8 mouse cellular contexts compared by ENCODE assay signal in the genomic region with DNA sequence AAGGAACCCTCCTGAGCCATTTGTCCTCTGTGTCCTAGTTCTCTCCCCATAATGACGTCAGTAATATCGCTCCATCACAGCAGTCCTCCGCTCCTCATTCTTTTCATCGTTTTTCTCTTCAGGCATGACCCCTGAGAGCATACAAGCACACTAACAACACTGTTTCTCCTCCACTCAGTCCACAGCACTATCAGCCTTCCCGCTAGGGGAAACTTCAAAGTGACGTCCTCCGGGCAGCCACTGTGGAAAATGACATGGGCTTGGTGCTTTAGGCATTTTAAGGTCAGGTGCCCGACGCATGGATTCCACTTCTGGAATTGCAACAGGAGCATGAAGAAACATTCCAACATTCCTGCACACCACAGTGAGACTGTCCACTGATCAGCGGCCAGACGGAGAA. TPM values are rescaled to one million over a fixed set of nuclear protein-coding genes. Genes with fewer than 3 reads are reported as not detected.
DNase-seq lines count a peak whose midpoint lies in the region; ATAC-seq and TF ChIP-seq lines count a peak whose summit lies in the region.
"Had no signal": no experiment of that assay in that cellular context is flagged by ENCODE, and none has a peak within 500 bp of the region (broad histone marks: within the 10 kb centered on the region; RNA-seq: fewer than 3 reads in every experiment).

No protein-coding gene starts in this region.

- H3K9me3 ChIP-seq in kidney, embryonic 16.5 days (ENCODE audit: low read length): no peaks in the 10 kb centered on the region
- H3K9me3 ChIP-seq in embryonic facial prominence, embryonic 13.5 days: no peaks in the 10 kb centered on the region
- no peaks in the 10 kb centered on the region for H3K9me3 ChIP-seq in hindbrain, embryonic 12.5 days (replicated peaks)
- H3K9me3 ChIP-seq in neural tube, embryonic 12.5 days: no peaks in the 10 kb centered on the region

- peaks cover 15% of the 10 kb centered on the region for H3K4me1 ChIP-seq in kidney, embryonic 16.5 days (ENCODE audit: insufficient read depth, low read length)
- peaks cover 14% of the 10 kb centered on the region for H3K4me1 ChIP-seq in embryonic facial prominence, embryonic 13.5 days
- H3K4me1 ChIP-seq in hindbrain, embryonic 12.5 days: peaks cover 12% of the 10 kb centered on the region
- H3K4me1 ChIP-seq in neural tube, embryonic 12.5 days: peaks cover 10% of the 10 kb centered on the region; the same call in 1 of the 2 replicates

- peaks cover 48% of the 10 kb centered on the region for H3K27me3 ChIP-seq in kidney, embryonic 16.5 days (ENCODE audit: insufficient read depth, low read length)
- H3K27me3 ChIP-seq in embryonic facial prominence, embryonic 13.5 days: peaks cover 58% of the 10 kb centered on the region
- peaks cover 45% of the 10 kb centered on the region for H3K27me3 ChIP-seq in hindbrain, embryonic 12.5 days
- peaks cover 48% of the 10 kb centered on the region for H3K27me3 ChIP-seq in neural tube, embryonic 12.5 days (replicated peaks)

- no peak overlapping the region for H3K9ac ChIP-seq in kidney, embryonic 16.5 days (replicated peaks; ENCODE audit: low read length)
- no peak overlapping the region for H3K9ac ChIP-seq in embryonic facial prominence, embryonic 13.5 days
- no peak overlapping the region for H3K9ac ChIP-seq in hindbrain, embryonic 12.5 days
- no peak overlapping the region for H3K9ac ChIP-seq in neural tube, embryonic 12.5 days

- no peaks in the 10 kb centered on the region for H3K36me3 ChIP-seq in kidney, embryonic 16.5 days (ENCODE audit: insufficient read depth, low read length)
- H3K36me3 ChIP-seq in embryonic facial prominence, embryonic 13.5 days: no peaks in the 10 kb centered on the region
- no peaks in the 10 kb centered on the region for H3K36me3 ChIP-seq in hindbrain, embryonic 12.5 days
- no peaks in the 10 kb centered on the region for H3K36me3 ChIP-seq in neural tube, embryonic 12.5 days

- intact Hi-C loops in gastrocnemius, adult 2 months (cut with DNase I): loop anchor here (5.0 kb wide), 1 partner anchor 446 kb away; no protein-coding TSS in a partner anchor

- no peak for TF ChIP-seq CTCF in gastrocnemius, adult 2 months (IDR thresholded peaks at IDR 0.05)

- WGBS in kidney, embryonic 16.5 days: 22% methylated on average over 11 of the region's 11 CpGs
- WGBS in embryonic facial prominence, embryonic 13.5 days: 21% methylated on average over 11 of the region's 11 CpGs
- 26% methylated on average over 11 of the region's 11 CpGs for WGBS in hindbrain, embryonic 12.5 days
- 31% methylated on average over 11 of the region's 11 CpGs for WGBS in neural tube, embryonic 12.5 days

- ATAC-seq in kidney, embryonic 16.5 days (ENCODE audit: low FRiP score, low TSS enrichment): no peak
- ATAC-seq in embryonic facial prominence, embryonic 13.5 days (ENCODE audit: insufficient number of reproducible peaks, insufficient read depth, low FRiP score, low TSS enrichment, low read depth): no peak
- ATAC-seq in hindbrain, embryonic 12.5 days (ENCODE audit: low FRiP score): no peak
- ATAC-seq in neural tube, embryonic 12.5 days (ENCODE audit: low FRiP score, low read depth): no peak

- no peak for DNase-seq in kidney, adult 8-10 months
- no peak for DNase-seq in gastrocnemius, adult 2 months
- no peak for DNase-seq in adrenal gland, adult (ENCODE audit: inconsistent age in 2 of 2, low spot score in 1 of 2)

- H3K4me2 ChIP-seq in kidney, embryonic 16.5 days (replicated peaks; ENCODE audit: low read depth, low read length): peak overlapping the region; percentile 57
- H3K4me2 ChIP-seq in embryonic facial prominence, embryonic 13.5 days: peak overlapping the region; percentile 87
- peak overlapping the region; percentile 81 for H3K4me2 ChIP-seq in hindbrain, embryonic 12.5 days (replicated peaks)
- peak overlapping the region; percentile 74 for H3K4me2 ChIP-seq in neural tube, embryonic 12.5 days (replicated peaks)

- peak overlapping the region; percentile 47; the same call in 1 of the 2 replicates for H3K4me3 ChIP-seq in kidney, embryonic 16.5 days (ENCODE audit: low read length)
- H3K4me3 ChIP-seq in embryonic facial prominence, embryonic 13.5 days: 0 out of 2 replicates have a peak overlapping the region, but pooled peaks have one; percentile 47
- H3K4me3 ChIP-seq in hindbrain, embryonic 12.5 days: peak overlapping the region; percentile 41; the same call in 1 of the 2 replicates
- H3K4me3 ChIP-seq in neural tube, embryonic 12.5 days: peak overlapping the region; percentile 42; the same call in 1 of the 2 replicates
- no peak overlapping the region for H3K4me3 ChIP-seq in gastrocnemius, adult 2 months

- H3K27ac ChIP-seq in kidney, embryonic 16.5 days (ENCODE audit: low read length): no peak overlapping the region
- H3K27ac ChIP-seq in embryonic facial prominence, embryonic 13.5 days: no peak overlapping the region
- no peak overlapping the region for H3K27ac ChIP-seq in hindbrain, embryonic 12.5 days
- no peak overlapping the region for H3K27ac ChIP-seq in neural tube, embryonic 12.5 days
- no peak overlapping the region for H3K27ac ChIP-seq in gastrocnemius, adult 2 months

RNA-seq across cellular contexts. Expression of a gene that starts 0.7 kb away (rescaled TPM):
- 0.06 and 0.24 TPM in 2 replicates for polyA plus RNA-seq in kidney, embryonic 16.5 days (2015; fragmentation: Nextera tagmentation; extraction: Ambion mirVana)
- polyA plus RNA-seq in embryonic facial prominence, embryonic 13.5 days (2015; fragmentation: Nextera tagmentation; extraction: Ambion mirVana): 0.25 TPM in 1 of 2 replicates, not detected in the other
- polyA plus RNA-seq in hindbrain, embryonic 12.5 days (2016; fragmentation: Nextera tagmentation; extraction: Ambion mirVana): 0.13 and 0.14 TPM in 2 replicates
- 0.15 and 0.49 TPM in 2 replicates for polyA plus RNA-seq in neural tube, embryonic 12.5 days (2016; fragmentation: Nextera tagmentation; extraction: Ambion mirVana)
- not detected for total RNA-seq in gastrocnemius, adult 2 months (2021)
- total RNA-seq: gastrocnemius, adult 8-10 months had no signal

RNA-seq across cellular contexts. Expression of a gene that starts 28.9 kb away (rescaled TPM):
- polyA plus RNA-seq in kidney, embryonic 16.5 days (2015; fragmentation: Nextera tagmentation; extraction: Ambion mirVana): 61.2 and 72.9 TPM in 2 replicates
- 72.7 and 86.9 TPM in 2 replicates for polyA plus RNA-seq in embryonic facial prominence, embryonic 13.5 days (2015; fragmentation: Nextera tagmentation; extraction: Ambion mirVana)
- 56.4 and 60.9 TPM in 2 replicates for polyA plus RNA-seq in hindbrain, embryonic 12.5 days (2016; fragmentation: Nextera tagmentation; extraction: Ambion mirVana)
- polyA plus RNA-seq in neural tube, embryonic 12.5 days (2016; fragmentation: Nextera tagmentation; extraction: Ambion mirVana): 45.3 and 54.8 TPM in 2 replicates
- 10 to 100 TPM; 17.4 to 29.3 TPM for total RNA-seq in gastrocnemius, adult 2 months (2021)
